Mouse (Mus musculus): Measurements from ENCODE around the gene Tbx4.

Tbx4 gene

DNA sequence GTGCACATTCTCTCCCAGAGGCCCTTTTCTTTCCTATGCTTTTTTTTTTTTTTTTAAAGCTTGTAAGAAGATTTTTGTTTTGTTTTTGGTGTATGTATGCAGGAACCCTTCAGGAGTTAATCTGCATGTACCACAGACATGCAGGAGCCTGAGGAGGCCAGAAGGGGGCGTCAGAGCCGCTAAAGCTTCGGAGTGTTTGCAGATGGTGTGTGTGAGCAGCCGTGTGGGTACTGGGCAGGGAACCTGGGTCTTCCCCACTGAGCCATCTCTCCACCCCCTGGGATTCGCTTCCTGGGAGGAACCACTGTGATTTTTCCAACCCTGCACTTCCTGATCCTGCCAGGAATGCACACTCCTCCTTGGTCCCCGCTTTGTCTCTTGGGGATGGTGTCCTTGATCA lies 35.5 kb upstream of the Tbx4 start:
- no peak for DNase-seq (ENCODE audit: low spot score)

DNA sequence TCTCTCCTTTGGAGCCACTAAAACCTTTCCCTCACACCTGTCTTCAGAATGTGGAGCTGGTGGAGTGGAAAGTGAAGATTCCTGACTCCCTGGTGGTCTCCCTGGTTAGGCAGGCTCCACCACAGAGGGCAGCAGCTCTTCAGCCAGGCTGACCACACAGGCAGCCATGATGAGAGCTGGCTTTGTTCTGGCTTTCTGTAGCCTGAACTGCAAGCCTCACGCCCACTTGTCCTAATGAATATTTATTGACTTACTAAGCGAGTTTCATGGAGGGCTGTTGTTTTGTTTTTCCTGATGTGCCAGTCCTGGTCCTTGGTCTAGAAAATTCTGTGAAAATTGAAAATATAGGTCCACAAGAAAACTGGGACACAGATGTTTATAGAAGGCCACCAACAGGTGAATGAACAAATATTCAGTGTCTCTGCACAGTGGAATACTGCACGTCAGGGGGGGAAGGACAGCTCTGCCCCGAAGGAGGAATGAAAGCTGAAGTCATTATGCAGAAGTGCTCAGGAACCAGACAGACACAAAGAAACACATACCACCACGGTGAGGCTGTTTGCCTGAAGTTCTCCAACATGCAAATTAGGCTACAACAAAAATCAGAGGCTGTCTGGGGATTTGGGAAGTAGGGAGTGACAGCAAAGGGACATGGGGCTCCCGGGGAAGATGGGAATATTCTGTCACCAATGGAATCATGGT lies 28.1 kb upstream of the Tbx4 start:
- DNase-seq (ENCODE audit: low spot score) = no peak

DNA sequence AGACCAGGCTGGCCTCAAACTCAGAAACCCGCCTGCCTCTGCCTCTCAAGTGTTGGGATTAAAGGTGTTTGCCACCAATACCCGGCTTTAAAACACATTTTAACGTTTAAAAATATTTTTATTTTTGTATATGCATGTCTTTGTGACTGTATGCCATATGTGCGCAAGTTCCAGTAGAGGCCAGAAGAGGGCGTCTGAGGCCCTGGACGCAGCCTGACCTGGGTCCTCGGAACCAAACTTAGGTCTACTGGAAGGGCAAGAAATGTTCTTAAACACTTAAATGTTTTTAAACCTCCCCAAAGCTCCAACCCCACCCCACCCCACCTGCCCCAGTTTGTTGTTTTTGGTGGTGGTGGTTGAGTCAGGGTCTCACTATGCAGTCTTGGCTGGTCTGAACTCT lies 21.9 kb upstream of the Tbx4 start:
- DNase-seq (ENCODE audit: low spot score) = no peak

DNA sequence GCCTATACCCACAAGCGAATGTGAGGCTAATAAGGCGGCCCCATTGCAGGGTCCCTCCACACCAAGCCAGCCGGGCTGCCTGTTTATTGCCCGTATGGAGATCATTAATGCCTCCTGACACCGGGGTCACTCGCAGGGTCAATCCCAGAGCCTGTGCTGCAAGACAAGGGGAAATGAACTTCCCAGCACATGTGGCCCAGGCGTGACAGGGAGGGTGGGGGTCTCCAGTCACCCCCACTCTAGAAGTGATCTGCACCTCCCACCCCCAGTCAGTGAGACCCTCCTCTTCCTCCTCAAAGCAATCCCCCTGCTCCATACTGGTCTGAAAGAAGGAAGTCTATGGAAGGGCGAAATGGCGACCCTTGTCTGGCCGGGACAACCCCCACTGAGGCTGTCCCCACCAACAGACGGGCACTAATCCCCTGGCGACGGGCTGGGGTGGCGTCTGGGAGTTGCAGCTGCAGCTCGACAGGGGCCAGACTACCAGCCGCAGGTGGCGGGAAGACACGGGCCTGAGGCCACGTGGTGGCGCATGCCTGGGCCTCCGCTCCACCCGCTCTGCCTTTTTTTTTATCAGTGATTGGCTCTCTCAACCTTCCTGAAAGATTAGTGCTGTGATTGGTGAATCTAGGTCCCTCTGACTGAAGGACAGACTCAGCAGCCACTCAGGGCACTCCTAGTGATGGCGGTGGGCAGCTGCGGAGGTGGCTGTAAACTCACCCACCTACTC lies 10.0 kb upstream of the Tbx4 start:
- peak; percentile 44 for DNase-seq (ENCODE audit: low spot score)

DNA sequence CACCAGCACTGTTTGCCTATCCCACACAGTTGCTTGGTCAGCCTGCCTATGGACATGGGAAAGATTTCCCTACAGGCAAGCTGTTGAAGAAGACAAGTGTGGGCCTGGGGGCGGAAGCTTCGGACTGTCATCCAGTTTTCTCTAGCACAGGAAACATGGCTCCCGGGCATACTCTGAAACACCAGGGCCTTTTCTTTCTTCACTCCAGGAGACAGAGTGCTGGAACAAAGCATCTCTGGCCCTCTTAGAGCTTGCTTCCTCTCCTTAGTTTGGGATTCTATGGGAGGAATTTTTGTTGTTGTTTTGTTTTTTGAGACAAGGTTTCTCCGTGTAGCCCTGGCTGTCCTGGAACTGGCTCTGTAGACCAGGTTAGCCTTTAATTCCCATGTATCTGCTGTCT lies 1.7 kb upstream of the Tbx4 start:
- no peak for DNase-seq (ENCODE audit: low spot score)

DNA sequence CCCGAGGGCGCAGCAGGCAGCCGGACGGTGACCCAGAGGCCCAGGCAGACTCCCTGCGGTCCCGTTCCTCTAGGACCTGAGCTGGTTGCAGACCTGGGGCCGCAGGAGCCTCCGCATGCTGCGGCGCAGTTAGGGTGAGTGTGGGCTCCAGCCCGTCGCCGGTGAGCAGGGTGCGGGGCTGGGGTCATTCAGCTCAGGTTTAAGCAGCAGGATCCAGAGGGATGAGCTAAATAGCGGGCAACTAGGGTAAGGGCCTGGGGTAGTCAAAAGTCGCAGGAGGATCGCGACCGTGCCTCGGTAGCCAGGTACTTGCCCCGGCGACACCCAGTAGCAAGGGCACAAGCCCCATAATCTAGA lies 185 bp downstream of the Tbx4 start:
- DNase-seq (ENCODE audit: low spot score) = peak; percentile 43

DNA sequence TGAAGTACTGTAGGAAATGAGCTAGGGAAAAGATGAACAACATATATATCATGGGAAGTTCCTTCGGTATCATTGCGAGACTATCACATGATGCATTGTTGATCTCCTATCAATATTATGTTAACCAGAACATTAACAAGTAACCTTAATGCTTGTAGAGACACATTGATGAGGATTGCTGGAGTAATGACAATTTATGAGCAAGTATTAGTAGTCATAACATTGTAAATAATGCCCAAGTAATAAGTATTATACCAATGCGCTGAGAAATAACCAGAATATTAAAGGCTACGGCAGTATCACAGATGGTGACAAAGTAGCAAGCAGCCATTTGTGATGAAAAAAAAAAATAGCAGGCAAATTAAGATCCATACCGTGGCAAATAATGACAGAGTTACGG lies 1.1 kb downstream of the Tbx4 start:
- no peak for DNase-seq (ENCODE audit: low spot score)

DNA sequence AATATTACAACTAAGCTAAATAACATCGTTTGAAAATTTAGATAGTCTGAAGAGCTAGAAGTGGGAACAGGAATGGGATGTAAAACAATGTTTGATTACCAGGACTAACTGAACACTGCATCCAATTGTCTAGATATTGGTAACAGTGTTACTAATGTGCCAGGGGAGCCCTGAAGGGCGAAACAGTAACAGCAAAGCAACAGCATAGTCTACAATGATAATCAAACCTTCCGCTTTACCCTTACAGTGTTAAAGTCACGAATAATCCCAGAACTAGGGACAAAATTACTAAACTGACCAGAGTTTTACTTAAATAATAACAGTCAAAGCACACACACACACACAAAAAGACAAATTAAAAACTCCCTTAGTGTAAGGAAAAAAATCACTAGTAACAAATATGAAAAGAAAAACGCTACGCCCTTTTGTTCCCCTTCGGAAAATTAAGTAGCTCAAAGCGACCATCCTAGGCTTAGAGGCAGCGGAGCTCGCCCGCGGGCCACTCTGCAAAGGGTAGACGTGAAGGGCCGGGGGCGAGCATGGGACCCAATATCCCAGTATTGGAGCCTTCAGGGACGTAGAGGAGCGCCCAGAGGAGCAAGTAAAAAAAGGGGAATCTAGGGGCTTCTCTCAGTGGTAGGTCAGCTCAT lies 1.7 kb downstream of the Tbx4 start:
- DNase-seq (ENCODE audit: low spot score) = no peak

DNA sequence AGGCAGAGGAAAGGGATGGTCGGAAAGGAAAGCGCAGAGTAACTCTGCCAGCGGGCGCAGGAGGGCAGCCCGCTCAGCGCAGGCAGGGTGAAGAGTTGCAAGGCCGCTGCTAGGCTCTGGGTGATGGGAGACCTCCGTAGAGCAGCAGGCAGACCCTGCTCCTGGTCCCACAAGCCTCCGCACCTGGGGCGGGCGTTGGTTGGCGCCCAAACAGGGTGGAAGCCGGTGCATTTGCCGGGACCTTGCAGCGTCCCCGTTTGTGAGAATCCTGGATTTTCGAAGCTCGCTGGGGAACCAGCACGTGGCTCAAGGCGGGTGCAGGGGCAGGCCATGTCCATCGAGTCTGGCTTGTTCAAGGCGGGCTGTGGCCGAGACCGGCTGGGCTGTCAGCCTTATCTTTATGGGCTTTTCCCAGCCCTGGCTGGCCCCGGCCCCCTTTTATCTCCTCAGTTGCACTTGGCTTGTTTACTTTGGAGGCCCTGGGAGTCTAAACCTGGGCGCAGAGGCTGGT lies 2.3 kb downstream of the Tbx4 start:
- no peak for DNase-seq (ENCODE audit: low spot score)

DNA sequence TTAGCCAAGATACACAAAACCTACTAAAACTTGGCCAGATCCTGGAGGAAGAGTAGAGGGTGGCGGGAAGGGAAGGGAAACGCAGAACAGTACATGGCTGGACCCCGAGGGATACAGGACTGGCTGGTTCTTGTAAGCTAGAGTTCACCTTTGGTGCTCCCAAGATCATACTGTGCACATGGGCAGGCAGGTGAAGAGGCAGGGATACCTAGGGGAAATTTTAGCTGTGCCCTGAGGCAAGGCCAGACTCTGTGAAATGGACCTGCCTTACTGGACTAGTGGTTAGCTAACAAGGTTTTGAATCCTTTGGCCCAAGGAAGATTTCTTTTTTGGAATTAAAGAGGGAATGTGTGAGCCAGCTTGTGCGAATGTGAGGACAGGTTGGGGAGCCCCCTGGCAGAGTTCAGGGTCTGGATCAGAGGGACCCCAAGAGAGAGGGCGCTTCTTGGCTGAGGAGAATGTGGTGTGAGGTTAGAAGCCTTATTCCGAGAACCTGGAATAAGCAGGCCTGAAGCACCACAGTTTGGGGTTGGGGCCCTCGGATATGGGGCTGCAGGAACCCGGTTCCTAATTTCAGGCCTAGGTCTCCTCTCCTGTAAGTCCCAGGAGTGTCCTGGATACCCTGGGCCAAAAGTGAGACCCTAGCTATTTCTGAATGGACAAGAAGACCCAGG lies 3.0 kb downstream of the Tbx4 start:
- no peak for DNase-seq (ENCODE audit: low spot score)

DNA sequence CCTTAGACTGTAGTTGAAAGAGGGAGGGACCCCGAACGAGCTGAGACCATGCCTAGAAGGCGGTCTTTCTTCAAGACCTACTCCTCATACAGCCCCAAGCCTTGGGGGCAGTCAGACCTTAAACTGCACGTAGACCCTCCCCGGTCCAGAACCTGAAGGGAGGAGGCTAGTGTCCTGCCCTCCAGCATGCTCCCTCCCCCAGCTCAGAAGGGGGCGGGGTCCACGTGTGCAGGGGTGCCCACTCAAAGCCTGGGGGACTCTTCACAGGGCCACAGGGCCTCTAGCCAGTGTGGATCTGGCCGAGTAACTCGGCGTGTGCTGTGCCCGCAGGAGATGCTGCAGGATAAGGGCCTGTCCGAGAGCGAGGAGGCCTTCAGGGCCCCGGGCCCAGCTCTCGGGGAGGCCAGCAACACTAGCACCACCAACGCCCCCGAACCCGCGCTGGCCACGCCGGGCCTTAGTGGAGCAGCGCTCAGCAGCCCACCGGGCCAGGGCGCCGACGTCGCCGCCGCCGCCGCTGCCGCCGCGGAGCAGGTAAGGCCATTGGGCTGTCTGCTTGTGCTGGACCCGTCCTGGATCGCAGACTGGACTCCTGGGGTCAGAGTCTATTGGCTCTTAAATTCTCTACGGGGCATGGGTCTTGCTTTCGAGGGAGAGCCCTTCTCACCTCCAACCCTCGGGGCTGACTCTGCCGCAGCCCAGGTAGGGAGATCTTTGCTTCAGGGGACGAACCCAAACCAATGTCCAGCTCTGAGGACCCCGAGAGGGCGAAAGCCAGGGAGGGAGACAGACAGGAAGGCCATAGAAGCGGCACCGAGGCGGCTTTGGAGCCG lies 3.7 kb downstream of the Tbx4 start:
- DNase-seq (ENCODE audit: low spot score) = no peak

DNA sequence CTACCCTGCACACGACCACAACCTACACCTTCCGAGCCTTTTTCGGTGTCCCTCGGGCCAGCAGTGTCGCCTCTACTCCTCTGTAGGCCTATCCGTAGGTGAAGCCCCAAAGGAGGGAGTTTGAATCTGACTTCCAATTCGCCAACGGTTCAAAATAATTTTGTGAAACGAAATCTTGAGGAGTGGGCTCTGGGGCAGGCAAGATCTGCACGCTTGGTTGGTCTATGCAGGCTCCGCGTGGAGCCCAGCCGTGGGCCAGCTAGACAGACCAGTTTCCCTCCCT lies 4.3 kb downstream of the Tbx4 start:
- no peak for DNase-seq (ENCODE audit: low spot score)

DNA sequence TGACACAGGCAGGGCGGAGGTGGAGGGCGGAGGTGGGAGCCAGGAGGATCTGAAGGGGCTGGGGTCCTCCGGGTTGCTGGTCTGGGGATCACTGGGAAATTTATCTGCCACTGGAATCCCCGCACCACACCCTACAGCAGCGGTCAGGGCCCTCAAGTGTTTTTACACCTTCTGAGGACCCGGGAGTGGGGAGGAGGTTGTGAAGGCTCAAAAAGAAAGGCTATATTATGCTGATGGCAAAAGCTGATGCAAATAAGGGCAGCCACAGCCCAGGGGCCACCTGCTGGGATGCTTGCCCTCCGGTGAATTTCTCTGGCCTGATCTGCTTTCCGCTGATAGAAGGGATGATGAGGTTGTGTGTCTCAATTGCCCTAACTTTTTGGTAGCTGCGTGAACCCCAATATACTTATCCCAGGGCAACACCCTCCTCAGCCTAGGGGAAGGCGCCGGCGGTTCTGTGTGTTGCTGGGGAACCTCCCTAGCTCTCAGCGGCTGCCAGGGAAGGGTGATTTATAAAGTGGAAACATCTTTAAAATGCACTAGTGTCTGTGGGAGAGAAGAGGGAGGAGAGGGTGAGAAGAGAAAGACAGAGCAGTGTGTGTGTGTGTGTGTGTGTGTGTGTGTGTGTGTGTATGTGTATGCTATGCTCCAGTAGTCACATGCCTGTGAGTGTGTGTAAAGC lies 4.9 kb downstream of the Tbx4 start:
- no peak for DNase-seq (ENCODE audit: low spot score)

DNA sequence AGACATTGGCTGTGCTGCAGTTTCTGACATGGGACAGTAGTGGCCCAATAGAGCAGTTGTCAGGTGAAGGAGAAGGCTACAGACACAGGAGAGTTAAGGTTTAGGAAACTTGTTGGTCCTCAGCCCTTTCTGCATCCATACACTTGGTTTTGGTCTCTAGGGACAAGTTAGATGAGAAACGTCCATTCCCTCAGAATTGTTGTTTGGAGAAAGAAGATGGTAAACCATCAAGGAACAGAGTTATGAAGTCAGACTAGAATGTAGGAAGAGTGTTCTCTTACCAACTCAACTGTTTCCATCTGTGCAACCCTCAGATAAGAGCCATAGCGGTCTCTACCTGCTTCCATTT lies 5.4 kb downstream of the Tbx4 start:
- no peak for DNase-seq (ENCODE audit: low spot score)

DNA sequence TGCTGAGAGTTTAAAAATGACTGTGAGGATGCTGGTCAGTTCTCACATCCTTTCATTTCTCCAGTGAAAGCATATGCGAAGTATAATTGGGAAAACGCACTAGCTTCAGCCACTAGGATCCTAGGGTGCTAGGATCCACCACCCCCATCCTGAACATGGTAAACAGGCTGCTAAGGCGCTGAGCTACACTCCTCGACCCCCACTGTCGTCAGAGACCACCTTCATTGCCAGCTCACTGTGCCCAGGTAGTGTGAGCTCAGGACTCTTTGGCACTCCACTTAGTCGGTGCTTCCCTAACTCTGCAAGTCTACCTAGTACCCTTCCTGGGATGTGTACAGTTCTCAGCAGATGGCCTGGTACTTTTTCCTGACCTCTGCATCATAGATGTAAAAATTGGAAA lies 6.5 kb downstream of the Tbx4 start:
- DNase-seq (ENCODE audit: low spot score) = no peak

DNA sequence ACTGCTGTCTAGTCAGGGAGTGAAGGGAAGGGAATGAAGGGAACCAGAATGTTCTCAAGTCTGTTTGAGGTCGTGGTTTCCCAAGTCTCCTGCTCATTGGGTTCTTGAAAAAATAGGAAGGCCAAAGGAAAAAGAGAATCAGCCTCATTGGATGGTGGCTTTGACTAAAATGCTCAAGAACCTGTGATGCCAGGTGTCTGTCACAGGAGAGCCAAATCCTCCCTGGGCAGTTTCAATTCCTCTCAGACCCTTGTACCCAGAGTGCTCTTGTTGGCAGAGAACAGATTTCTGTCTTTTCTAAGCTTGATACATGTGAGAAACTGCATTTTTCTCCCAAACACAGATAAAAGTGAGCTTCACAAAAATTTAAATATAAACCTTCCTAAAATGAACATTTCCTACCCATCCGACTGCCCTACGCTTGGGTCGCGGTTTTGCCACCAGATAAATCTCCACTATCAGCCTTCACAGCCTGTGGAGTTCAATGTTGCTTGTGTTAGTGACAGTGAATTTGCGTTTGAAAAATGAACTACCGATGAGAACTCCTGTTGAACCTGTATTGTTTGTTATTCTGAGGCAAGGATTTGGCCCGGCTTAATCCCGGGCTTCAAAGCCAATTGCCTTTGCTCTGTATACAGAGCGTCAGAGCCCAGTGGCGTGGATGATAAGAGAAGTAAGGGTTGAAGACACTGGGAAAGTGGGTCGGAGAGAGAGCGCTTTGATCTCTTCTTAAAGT lies 7.3 kb downstream of the Tbx4 start:
- no peak for DNase-seq (ENCODE audit: low spot score)

DNA sequence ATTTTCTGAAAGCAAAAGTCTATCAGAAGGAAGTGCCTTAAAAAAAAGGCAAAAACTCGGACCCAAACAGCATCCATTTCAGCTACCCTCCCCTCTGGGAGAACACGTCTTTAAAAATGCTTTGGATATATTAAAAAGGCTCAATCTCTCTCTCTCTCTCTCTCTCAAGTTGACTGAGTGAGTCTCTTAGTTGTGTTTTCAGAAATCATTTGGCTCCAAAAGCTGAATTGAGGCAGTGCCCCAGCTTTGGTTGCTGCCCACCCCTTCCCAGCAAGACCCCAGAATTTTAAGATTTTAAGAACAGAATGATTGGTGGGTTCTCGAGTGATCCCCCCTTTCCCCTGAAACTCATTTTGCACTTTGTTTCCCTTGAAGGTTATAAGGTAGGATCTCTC lies 7.9 kb downstream of the Tbx4 start:
- DNase-seq (ENCODE audit: low spot score) = no peak

DNA sequence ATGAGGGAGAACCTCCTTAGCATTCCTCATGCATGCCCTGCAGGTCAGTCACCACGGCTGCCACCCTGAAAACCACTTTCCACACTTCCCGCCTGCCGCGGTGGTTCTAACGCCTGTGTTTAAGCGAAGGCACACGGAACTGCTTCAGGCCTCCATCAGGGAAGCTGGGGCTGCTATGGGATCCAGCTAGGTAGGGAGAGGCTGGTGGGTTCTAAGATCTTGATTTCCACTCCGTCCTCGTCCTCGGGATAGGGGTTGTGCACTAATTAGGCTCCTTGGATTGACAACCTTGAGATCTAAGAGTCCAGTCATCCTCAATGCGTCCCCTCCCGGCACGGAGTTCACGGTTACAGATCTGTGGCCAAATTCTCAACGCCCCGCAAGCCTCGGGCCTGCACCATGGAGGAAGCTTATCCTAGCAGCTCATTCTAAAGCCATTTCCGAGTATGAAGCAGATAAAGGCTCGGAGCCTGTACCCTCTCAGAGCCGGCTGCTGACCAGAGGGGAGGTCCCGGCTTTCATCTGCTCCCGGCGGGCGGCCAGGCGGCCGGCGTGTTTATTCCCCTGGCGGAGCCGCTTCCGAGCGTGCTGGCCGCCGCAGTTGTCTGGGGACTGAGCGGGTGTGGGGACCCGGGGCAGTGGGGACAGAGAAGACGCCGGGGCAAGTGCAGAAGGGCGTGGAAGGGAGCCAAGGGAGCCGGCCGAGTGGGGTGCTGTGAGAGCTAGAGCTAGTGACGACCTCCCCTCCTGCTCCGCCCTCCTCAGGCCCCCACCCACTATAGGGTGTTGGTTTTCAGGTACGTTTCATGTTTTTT lies 8.7 kb downstream of the Tbx4 start:
- no peak for DNase-seq (ENCODE audit: low spot score)

DNA sequence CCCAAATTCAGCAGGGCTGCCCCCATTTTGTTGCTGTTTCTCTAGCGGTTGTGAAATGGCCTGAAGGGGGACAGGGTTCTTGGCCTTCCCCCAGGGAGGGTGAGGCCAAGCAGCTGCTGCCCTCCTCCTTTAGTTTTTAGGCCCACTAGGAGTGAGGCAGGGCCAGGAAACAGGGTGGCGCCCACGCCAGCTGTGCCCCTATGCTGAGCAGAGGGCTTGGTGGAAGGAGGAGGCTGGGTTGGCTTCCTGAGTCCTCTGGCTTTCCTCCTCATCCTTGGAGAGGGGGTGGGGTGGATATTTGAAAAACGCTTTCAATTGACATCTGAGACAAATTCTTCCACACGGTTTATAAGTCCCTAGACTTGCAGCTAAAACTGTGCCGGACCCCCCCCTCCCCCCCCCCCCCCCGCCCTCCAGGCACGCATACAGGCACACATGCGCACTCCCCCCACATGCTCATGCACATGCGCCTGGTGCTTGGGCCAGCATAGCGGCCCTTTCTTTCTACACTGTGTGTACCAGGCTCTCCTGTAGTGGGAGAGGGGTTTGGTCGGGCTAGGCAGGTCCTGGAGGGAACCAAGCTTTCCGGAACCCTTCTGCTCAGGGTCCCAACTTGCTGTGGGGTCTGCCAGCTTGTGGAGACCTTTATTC lies 10.2 kb downstream of the Tbx4 start:
- no peak for DNase-seq (ENCODE audit: low spot score)

DNA sequence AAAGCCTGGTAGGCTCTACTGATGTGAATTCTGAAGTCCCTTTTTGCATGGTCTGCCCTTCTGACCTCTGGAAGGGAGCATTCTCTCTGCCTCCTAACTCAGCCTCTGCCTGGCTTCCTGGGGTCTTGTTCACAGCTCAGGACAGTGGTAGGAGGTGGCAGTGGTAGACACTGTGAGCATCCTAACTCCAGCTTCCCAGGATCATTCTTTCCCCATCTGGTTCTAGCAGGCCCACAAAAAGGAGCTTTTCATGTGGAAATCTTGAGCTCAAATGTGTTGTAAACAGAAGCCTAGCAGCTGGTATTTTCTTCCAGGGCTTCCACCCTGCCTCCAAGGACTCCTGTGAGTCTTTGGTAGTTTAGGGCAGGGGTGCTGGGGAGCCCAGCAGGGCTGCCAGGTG lies 14.1 kb downstream of the Tbx4 start:
- no peak for DNase-seq (ENCODE audit: low spot score)
